Mouse (Mus musculus) layer of hippocampus, adult 6 months (tissue): Measurements from ENCODE around the gene Olfr518. TPM values are rescaled to one million over a fixed set of nuclear protein-coding genes. Genes with fewer than 3 reads are reported as not detected.

ENCODE experiments used
- long read RNA-seq, 2 experiments: library from polyadenylated mRNA; unstranded; transcript quantifications; one replicate each; pipeline ENCODE4 v2.0.0; 2019 to 2020
- polyA plus RNA-seq: library from polyadenylated mRNA; unstranded; fragments of <200 nt; fragmentation: Nextera tagmentation; gene quantifications from 2 replicates; pipeline ENCODE4 v1.2.3, GENCODE M21; 2021

Olfr518 gene
- polyA plus RNA-seq, result not detected in 2 replicates
- long read RNA-seq, experiment 1, result 0 reads
- long read RNA-seq, experiment 2, result 0 reads

DNA sequence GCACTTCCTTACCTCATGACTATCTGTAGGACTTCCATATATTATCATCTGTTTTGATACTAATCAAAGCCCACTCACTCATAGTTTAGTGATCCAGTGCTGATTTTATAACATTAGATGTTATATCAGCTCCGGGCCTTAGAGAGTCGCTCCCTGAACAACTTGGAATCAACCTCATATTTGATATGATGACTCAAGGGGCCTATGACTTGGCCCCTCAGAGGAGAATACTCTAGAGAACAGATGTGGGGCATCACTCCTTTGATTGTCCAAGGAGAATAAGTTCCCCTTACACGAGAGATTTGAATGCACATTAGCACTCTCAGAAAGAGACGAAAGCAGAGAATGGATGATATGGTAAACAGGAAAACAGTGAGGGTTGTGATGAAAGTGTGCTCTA is at the start of gene Olfr518:
Olfr518 (minus strand) TSS at position 101 of the 400 bp plus-strand sequence.

DNA sequence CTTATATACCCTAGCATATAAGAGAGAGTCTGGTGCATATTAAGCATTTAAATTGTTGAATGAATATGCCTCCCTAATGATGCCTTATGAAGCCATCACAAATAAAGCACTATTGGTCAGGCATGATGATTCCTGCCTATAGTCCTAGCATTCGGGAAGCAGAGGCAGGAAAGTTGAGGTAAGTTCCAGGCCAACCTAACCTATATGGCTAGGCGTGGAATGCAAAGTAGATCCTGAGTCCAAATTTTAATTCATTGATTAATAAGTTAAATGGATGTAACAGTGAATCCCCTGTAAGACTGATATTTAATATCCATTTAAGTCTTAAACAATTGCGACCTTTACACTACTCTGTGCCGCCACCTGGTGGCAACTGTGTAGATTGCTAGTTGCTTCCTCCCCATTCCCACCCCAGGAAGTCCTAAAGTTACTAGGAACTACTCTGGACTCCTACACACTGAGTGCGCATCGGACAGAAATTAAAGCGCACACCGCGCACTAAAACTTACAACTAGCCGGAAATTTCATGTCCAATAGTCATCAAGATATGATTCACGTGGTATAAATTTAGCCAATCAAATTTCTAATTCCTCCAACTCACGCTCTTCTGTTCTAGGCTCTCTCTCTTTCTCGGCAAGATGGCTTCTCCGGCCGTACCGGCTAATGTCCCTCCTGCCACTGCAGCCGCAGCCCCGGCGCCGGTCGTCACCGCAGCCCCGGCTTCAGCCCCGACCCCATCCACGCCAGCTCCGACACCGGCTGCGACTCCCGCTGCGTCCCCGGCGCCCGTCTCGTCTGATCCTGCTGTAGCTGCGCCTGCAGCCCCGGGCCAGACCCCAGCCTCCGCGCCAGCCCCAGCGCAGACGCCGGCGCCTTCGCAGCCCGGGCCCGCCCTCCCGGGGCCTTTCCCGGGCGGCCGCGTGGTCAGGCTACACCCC is 49.3 kb upstream of the Olfr518 start, which contains the start of gene Eif3f:
Eif3f (plus strand) TSS at position 624 of the 938 bp plus-strand sequence.

DNA sequence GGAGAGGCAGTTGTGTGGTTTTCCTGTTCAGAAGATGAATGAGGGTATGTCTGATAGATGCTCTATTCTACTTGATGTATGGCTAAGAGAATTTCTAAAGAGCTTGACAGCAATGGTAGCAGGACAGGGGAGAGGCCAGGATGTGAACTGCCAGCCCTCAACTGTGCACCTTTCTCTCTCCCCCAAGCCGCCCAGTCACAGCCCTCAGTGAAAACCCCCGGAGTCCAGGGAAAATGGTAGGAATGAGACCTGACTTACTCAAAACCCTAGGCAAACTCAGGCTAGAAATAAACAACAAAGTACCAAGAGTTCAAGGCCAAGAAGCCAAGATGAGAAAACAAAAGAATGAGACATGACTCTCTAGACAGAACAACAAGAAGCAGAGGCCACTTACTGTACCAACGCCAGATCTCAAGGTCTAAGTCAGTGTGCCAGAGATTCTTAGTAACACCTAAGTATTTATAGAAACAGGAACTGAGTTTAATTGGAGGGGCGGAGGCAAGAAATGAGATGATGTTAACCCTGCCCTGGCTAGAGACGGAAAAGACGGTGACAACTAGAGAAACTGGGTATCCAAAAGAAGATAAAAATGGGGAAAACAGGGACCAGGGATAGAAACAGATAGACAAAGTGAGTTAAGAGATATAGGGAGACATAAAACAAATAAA is 45.1 kb upstream of the Olfr518 start, which contains the start of gene Nlrp10:
Nlrp10 (minus strand) TSS at position 453 of the 668 bp plus-strand sequence.

DNA sequence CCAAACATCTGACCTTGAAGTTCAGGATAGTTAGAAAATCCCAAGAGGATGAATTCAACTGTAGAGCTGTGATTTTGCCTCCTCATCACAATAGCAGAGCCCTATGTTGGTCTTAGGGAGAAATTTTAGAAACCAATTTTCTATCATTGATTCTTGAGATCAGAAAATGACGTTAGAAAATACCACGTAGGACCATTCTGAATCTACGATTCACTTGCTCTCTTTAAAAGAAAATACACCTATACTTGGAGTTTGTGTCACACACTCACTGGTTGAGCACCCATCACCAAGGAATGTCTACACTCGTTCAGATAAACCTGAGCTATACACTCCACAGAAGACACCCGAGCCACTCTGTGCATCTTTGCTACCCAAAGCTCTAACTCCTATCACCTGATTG is 9.5 kb upstream of the Olfr518 start, which contains the start of gene Olfr519:
Olfr519 (minus strand) TSS at position 101 of the 400 bp plus-strand sequence.

DNA sequence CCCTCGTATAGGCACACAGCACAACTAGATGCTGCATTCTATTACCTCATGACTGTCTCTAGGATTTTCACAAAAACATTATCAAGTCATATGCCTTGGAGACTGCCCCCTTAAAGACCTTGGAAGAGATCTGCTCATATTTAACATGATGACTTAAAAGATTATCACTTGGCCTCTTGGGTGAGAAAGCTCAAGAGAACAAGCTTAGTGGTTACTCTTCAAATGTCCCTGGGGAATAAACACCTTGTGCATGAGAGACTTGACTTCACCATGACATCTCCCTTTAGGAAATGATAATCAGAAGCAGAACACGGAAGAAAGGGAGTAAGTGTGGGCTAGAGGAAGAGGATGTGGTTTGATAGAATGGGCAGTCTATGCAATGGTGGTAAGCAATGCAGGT is 12.5 kb downstream of the Olfr518 start, which contains the start of gene Olfr517:
Olfr517 (minus strand) TSS at position 101 of the 400 bp plus-strand sequence.

DNA sequence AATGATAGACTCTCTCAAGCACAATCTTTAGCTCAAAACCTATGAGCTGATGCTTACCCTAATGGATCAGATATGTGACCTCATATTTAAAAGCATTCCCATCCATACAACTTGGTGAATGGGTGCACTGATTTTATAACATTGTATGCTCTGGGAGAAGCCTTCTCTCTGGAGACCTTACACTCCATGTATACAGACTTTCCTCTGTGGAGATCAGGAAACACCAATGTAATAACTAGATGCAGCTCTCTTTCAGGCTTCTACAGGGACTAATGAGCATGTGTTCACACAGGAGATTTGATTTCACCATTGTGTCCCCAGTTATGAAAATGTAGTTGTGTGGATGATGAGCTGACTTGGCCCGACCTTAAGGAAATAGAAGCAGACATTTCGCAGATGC is 34.4 kb downstream of the Olfr518 start, which contains the start of gene Olfr516:
Olfr516 (minus strand) TSS at position 101 of the 400 bp plus-strand sequence.

Other genes starting within 250 kb of the Olfr518 start
- gene Olfr509, start 233.1 kb downstream of the Olfr518 start, polyA plus RNA-seq, result not detected in 2 replicates
- not detected in 2 replicates for gene Olfr510, start 218.6 kb downstream of the Olfr518 start, polyA plus RNA-seq
- gene Olfr512, start 171.7 kb downstream of the Olfr518 start, polyA plus RNA-seq, result not detected in 2 replicates
- gene Olfr513, start 134.0 kb downstream of the Olfr518 start, polyA plus RNA-seq, result not detected in 2 replicates
- gene Olfr514, start 59.0 kb downstream of the Olfr518 start, polyA plus RNA-seq, result not detected in 2 replicates
- not detected in 2 replicates for gene Olfr516, start 34.5 kb downstream of the Olfr518 start, polyA plus RNA-seq
- not detected in 2 replicates for gene Olfr517, start 12.6 kb downstream of the Olfr518 start, polyA plus RNA-seq
- not detected in 2 replicates for gene Olfr519, start 9.4 kb upstream of the Olfr518 start, polyA plus RNA-seq
- 0.05 TPM in 1 of 2 replicates, not detected in the other for gene Nlrp10, start 45.2 kb upstream of the Olfr518 start, polyA plus RNA-seq
- gene Eif3f, start 49.4 kb upstream of the Olfr518 start, polyA plus RNA-seq, result 161 and 196 TPM in 2 replicates
- 12.9 and 13.1 TPM in 2 replicates for gene Tub, start 65.3 kb upstream of the Olfr518 start, polyA plus RNA-seq
- gene Ric3, start 198.3 kb upstream of the Olfr518 start, polyA plus RNA-seq, result 40.9 and 49.1 TPM in 2 replicates